Mouse (Mus musculus) embryo, embryonic 10.5 days (tissue): Measurements from ENCODE around the gene Dcst1.

Experiments used
- DNase-seq: peaks from one replicate; pipeline ENCODE4 v3.0.0-alpha.2; 2015; ENCODE audit warnings: low spot score

Dcst1 gene

GRCm38 (mm10) chr3:89365153-89365485 lies at the start of gene Dcst1:
Dcst1 (minus strand) TSS chr3:89365253.
- no peak for DNase-seq

DNA sequence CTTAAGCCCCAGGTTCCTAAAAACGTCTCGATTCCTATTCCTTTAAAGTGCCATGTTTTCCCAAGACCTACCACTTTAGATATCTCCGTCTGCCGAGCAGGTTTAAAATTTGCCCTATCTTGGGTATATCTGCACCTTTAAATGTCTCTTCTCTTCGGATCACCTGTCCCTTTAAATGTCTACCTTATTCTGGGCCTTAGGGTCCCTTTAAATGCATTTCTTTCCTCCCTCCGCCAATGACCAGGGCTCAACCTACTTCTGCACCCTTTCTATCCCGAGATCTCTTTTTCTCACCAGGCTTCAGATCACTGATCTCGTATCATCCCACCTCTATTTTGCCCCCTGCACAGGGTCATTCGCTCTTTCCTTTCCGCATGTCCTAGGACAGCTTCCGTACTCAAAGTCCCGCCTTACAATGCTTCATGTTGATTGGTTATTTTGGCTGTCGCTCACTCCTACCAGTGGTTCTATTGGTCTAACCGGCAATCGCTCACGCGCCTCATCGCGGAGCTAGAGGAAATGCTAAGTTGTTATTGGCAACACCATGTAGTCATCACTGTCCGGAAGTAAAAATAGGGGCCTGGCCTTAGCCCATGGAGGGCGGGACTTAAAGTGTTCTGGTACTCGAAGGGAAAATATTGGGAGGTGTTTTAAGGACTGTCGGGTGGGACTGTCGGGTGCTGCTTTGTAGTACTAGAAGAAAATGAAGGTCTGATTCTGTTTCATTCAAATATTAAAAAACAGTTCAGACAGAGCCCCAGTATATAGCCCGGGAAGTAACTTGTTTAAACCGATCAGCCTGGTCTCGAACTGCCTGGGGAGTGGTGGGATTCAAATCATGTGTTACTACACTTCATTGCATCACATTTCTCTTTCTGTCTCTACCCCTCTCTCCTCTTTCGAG lies 46.7 kb upstream of the Dcst1 start, which contains the start of gene Flad1:
Gene Flad1 (minus strand): TSS at position 381 of the 904 bp plus-strand sequence.
- DNase-seq, result peak; percentile 100

- DNase-seq, result no peak
Observed at GRCm38 (mm10) chr3:89410864-89411263, 45.8 kb upstream of the Dcst1 start.

DNA sequence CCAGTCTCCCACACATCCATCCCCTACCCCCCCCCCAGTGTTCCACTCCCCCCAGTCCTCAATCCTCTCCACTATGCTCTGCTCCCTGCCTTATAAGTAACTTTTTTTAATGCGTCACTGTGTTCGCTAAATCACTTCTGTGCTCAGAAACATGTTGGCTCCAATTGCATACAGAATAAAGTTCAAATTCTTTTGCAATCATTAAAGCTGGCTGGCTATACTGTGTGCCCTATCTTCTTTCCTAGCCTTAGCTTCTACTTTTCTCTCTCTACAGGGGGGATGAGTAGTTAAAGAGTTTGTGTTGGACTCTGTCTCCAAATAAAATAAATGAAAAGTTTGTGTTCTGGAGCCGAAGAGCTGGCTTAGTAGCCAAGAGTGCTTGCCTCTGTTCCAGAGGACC lies 44.6 kb upstream of the Dcst1 start:
- DNase-seq, result no peak

DNA sequence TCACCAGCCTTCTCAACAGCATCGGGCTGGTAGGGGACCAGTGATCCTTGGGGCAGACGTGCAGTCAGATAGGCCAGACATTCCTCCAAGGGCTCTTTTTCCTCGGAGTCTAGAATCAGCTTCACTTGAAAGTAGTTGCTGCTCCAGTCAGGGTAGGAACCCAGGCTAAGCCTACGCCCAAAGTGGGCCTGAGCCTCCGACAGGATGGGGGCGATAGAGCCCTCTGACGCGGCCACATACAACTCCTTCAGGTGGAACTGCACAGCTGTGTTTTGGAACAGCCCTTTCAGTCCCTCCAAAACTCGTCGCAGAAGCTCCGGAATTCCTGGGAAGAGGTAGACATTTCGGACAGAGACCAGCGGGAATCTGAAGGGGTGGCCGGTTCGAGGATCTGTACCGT lies 43.4 kb upstream of the Dcst1 start:
- no peak for DNase-seq

GRCm38 (mm10) chr3:89406887-89407286 lies 41.8 kb upstream of the Dcst1 start:
- no peak for DNase-seq

- DNase-seq, result no peak
Observed at GRCm38 (mm10) chr3:89402693-89403092, 37.6 kb upstream of the Dcst1 start, which contains the start of gene Lenep. Lenep (minus strand) TSS chr3:89402793.

GRCm38 (mm10) chr3:89401329-89401728 lies 36.3 kb upstream of the Dcst1 start:
- no peak for DNase-seq

- DNase-seq, result no peak
Observed at GRCm38 (mm10) chr3:89396654-89397005, 31.6 kb upstream of the Dcst1 start.

DNA sequence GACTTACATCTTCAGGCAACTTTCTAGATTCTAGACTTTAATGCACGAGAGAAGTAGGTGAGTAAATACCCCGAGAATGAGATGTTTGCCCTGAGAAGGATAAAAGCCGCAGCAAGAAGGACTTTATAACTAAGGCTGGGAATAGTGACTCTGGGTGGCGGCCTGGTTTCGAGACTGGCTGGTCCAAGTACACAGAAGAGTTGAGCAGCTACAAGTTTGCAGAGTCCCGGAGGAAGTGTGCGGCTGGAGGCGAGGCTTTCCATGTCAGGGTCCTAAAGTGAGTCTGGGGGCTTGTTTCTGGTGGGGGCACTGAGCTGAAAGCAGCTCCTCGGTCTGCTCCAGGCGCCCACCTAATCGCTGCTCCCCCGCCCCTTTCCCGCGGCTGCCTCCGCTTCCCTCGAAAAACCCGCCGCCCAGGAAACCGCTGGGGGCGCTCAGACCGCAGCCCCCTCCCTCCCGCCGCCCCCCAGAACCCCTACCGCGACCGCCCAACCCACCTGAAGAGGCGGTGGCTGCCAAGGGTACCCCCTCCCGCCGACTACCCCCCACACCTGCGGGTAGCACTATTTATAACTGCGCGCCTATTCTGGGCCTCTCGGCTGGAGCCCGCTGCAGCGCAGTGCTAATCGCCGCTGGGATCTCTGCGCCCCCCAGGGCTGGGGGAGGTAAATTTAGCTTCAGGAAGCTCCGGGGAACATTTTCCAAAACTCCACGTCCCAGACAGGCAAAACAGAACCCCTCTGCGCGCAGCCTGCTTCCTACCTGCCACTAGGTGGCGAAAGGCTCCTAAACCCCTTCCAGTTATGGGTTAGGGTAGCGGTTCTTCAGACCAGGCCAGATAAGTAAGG lies 31.0 kb upstream of the Dcst1 start:
- peak; percentile 91 for DNase-seq

- DNase-seq, result no peak
Observed at GRCm38 (mm10) chr3:89395419-89395805, 30.4 kb upstream of the Dcst1 start.

GRCm38 (mm10) chr3:89394894-89395256 lies 29.8 kb upstream of the Dcst1 start:
- DNase-seq, result peak; percentile 95

- DNase-seq, result peak; percentile 78
Observed at GRCm38 (mm10) chr3:89394006-89394893, 29.2 kb upstream of the Dcst1 start, which contains the start of gene Zbtb7b. Zbtb7b (minus strand) TSS chr3:89394776.

DNA sequence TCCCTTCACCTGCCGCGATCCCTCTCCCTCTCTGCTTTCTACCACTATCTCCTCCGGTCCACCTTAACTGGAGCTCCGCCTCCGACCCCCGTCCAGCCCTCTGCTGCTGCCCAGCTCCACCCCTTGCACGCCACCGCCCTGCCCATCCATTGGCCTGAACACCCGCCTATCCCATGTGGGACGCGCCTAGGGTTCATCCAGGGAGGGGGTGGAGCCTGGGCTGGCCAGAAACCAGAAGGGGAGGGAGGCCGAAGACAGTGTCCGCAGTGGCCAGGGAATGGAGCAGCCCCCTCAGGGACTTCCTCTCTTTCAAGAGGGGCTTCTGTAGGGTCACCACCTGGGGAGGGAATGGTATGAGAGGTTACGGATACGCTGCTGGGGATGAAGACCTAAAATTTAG lies 28.6 kb upstream of the Dcst1 start:
- peak; percentile 98 for DNase-seq

DNA sequence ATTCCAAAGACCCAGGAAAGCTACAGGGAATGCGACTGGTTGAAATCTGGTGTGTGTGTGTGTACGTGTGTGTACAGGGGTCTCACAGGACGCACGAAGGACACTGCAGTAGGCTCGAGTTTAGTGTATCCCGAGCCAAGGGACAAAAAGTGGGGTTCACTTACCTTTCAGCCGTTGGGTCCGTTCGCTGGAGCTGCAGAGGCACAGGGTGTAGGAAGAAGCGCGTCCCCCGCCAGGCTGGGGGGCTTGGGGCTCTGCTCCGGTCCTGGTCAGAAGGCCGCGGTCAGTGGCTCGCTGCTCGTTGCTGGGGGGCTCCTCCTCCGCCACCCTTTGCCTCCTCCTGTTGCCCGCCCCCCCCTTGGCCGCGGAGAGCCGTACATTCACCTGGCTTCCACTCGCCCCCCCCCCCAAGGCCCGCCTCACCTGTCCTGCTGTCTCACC lies 27.8 kb upstream of the Dcst1 start:
- DNase-seq, result peak; percentile 54

GRCm38 (mm10) chr3:89391663-89392511 lies 26.8 kb upstream of the Dcst1 start:
- peak; percentile 67 for DNase-seq

- no peak for DNase-seq
Observed at GRCm38 (mm10) chr3:89390699-89391662, 25.9 kb upstream of the Dcst1 start.

- no peak for DNase-seq
Observed at GRCm38 (mm10) chr3:89390111-89390515, 25.1 kb upstream of the Dcst1 start.

DNA sequence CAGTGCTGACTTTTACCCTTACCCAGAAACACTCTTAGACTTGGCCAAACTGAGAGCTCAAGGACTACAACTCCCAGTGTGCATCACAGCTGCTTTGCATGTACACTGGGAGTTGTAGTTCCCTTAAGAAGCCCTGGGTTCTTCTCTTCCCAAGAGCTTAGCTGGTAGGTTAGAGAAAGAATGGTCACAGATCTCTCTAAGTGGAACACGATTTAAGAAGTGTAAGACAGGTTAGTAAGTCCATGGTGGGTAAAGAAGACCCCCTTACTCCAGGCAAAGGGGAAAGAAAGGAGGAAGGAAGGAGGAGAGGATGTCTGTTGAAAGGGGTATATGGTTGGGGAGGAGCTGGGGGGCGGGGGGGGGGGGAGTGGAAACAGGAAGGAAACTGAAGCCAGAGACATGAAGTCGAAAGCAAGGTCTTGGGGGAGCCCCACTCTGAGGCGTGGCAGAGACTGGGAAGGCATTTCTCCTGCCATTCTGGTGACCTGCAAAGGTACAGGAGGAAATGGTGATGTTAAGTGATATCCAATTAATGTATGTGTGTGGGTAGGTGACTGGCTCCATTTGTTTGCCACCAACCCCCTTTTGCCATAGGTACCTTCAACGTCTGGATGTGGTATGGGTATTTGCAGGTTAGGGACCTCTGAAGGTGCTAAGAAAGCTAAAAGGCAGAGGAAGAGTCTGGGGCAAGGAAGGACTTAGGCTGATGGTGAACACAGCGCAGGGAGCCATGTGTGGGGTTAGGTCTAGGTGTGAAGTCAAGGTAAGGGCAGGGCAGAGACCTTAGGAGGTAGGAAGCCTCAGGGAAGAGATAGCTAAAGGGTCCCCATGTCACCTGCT lies 24.1 kb upstream of the Dcst1 start:
- peak; percentile 70 for DNase-seq
